Mouse (Mus musculus): ENCODE data around the gene Rnf39. TPM values are rescaled to one million over a fixed set of nuclear protein-coding genes. Genes with fewer than 3 reads are reported as not detected.
"Not testable (repeated sequence)": the region's sequence is repeated elsewhere in the genome, so short reads cannot be mapped to it uniquely, and the experiment has no call there.

Rnf39 gene
- polyA plus RNA-seq, 1 experiment, result 0.36 TPM

DNA sequence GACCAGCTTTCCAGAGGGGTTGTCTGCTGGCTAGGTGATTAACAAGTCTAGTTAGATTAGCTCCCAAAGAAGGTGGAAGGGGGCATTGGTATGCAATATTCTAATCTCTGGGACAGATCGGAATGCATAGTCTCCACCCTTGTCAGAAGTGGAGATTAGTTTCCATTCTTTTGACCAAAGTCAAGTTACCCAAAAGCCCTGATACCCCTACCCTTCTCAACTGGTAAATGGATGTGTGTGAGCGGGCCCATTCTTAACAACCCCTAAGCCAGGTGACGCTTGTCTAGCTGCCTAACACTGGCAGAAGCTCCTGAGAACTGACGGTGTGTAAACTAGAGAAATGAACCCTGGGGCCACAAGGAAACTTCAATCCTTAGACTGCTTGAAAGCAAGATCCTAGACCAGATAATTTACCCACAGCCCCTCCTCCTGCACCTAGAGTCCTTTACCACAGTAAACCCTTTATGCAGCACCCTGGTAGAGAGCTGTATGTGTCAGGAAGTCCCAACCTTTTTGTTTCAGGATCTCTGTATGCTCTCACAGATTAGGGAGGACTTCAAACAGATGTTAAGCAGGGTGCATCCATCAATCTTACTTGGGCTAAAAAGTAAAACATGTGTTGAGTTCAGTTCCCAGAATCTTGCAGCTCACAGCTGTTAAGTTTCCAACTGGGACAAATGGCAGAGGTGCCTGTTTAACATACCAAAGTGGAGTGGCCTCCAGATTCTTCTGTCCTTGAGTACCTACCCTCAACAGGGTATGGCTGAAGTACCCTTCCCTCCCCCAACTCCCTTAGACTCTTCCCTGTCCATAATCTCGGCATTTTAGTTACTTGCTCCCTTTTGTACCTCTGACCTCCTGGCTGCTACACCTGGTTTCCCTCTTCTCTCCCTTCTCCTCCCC, 39.8 kb downstream of the Rnf39 start:
- no peaks in the 10 kb centered on the region for H3K36me3 ChIP-seq (ENCODE audit: control insufficient read depth, insufficient read depth, low read length)
- no peak for TF ChIP-seq CTCF (conservative IDR thresholded peaks at IDR 0.05; ENCODE audit: insufficient read depth, insufficient read length, low read depth, low read length)
- no peak for TF ChIP-seq POLR2A (IDR thresholded peaks at IDR 0.05; ENCODE audit: low read depth, low read length)
- DNase-seq, result no peak
- H3K4me1 ChIP-seq (ENCODE audit: control insufficient read depth, insufficient read depth, low read length), result peaks cover 4% of the 10 kb centered on the region; the same call in 1 of the 2 replicates
- no peaks in the 10 kb centered on the region for H3K27me3 ChIP-seq (replicated peaks; ENCODE audit: control insufficient read depth, insufficient read depth, low read length)
- H3K4me3 ChIP-seq (ENCODE audit: insufficient read depth, low read depth, low read length), result no peak overlapping the region
- WGBS, result 62% methylated on average over 5 of the region's 5 CpGs
- no peak overlapping the region for H3K27ac ChIP-seq (ENCODE audit: insufficient read depth, low read depth, low read length)

DNA sequence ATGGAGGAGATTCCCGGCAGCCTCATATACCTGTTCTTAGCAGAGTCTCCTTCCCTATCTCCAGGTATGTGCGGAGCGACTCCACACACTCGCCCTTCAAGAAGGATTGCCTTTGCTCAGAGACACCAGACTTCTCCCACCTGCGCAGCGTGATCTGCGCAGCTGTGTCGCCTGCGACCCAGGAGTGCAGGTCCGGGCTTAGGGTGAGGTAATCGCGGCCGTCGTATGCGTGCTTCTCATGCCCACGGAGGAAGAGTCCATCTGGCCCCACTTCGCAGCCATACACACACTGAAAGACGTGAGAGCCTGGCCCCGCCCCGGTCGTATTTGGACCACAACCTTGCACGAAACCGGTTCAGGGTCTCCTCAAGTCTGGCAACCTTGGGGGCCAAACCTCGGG, 45.8 kb downstream of the Rnf39 start:
- Histone ChIP-seq H3K36me3 (ENCODE audit: control insufficient read depth, insufficient read depth, low read length) (no peaks in the 10 kb centered on the region), H3K27ac (ENCODE audit: insufficient read depth, low read depth, low read length) (no peak overlapping the region), H3K4me3 (ENCODE audit: insufficient read depth, low read depth, low read length) (no peak overlapping the region), H3K27me3 (replicated peaks; ENCODE audit: control insufficient read depth, insufficient read depth, low read length) (no peaks in the 10 kb centered on the region), H3K4me1 (ENCODE audit: control insufficient read depth, insufficient read depth, low read length) (no peaks in the 10 kb centered on the region)
- TF ChIP-seq POLR2A (IDR thresholded peaks at IDR 0.05; ENCODE audit: low read depth, low read length) (no peak), CTCF (conservative IDR thresholded peaks at IDR 0.05; ENCODE audit: insufficient read depth, insufficient read length, low read depth, low read length) (no peak)
- WGBS, result 12% methylated on average over 24 of the region's 24 CpGs
- no peak for DNase-seq

DNA sequence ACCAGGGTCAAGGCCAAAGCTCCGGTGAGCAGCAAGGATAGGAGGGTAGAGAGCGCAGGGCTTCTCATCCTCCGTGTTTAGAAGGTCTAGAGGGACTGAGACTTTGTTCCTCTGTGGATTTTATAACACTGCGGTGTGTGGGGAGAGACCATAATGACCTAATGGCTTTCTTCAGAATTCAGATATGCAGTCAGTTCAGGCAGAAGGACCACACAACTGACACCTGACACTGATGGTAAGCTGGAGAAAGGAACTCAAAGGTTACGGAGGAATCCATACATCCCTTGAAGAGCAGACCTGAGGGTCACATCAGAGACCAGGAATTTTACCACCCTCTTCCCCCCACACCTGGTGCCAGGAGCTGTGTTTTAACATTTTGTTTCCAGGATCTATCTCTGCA, 46.7 kb downstream of the Rnf39 start, which contains the start of gene H2-M5:
Gene H2-M5 (minus strand): TSS at position 101 of the 400 bp plus-strand sequence.
- H3K27me3 ChIP-seq (replicated peaks; ENCODE audit: control insufficient read depth, insufficient read depth, low read length), result no peaks in the 10 kb centered on the region
- 35% methylated on average over 5 of the region's 5 CpGs for WGBS
- no peak for TF ChIP-seq CTCF (conservative IDR thresholded peaks at IDR 0.05; ENCODE audit: insufficient read depth, insufficient read length, low read depth, low read length)
- TF ChIP-seq POLR2A (IDR thresholded peaks at IDR 0.05; ENCODE audit: low read depth, low read length), result no peak
- no peaks in the 10 kb centered on the region for H3K4me1 ChIP-seq (ENCODE audit: control insufficient read depth, insufficient read depth, low read length)
- no peak within 1 kb of the TSS for H3K27ac ChIP-seq (ENCODE audit: insufficient read depth, low read depth, low read length)
- no peaks in the 10 kb centered on the region for H3K36me3 ChIP-seq (ENCODE audit: control insufficient read depth, insufficient read depth, low read length)
- no peak for DNase-seq
- H3K4me3 ChIP-seq (ENCODE audit: insufficient read depth, low read depth, low read length), result no peak within 1 kb of the TSS

GRCm38 (mm10) chr17:36990630-36991029, 47.9 kb downstream of the Rnf39 start:
- WGBS, result 95% methylated on average over 6 of the region's 6 CpGs
- not testable (repeated sequence) for H3K4me1 ChIP-seq (ENCODE audit: control insufficient read depth, insufficient read depth, low read length); H3K36me3 ChIP-seq (ENCODE audit: control insufficient read depth, insufficient read depth, low read length); DNase-seq; H3K4me3 ChIP-seq (ENCODE audit: insufficient read depth, low read depth, low read length); H3K27ac ChIP-seq (ENCODE audit: insufficient read depth, low read depth, low read length); H3K27me3 ChIP-seq (replicated peaks; ENCODE audit: control insufficient read depth, insufficient read depth, low read length)

DNA sequence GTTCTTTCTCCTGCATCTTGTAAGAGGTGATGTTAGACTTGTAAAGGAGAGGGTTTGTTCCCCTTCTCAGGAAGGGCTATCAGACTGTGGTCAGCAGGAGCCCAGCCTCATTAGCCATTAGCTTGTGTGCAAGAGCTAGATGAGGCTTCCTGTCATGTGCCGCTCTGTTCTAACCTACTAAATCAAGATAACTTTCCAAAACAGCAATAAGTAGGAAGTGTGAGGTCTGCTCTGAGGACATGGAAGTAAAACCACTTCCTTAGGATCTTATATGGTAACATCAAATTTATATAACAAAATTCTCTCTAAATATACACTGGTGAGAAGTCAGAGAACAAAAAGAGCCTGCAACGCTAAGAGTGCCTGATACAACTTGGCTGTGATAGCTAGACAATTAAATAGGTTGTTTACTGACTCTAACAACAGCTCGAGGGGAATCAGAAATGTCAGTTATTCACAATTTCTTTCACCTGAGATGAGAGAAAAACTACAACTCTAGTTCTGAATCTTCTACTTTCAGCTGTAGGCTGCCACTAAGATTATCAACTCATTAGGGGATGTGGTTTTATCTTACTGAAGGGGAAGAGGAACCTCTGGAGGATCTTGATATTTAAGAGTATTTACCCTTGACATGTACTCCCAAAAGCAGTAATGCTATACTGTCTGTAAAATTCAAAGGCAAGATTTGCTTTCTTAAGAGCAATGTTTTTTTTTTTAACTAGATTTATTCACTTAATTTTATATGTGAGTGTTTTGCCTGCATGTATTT, 49.8 kb downstream of the Rnf39 start:
- no peaks in the 10 kb centered on the region for H3K36me3 ChIP-seq (ENCODE audit: control insufficient read depth, insufficient read depth, low read length)
- no peak overlapping the region for H3K4me3 ChIP-seq (ENCODE audit: insufficient read depth, low read depth, low read length)
- TF ChIP-seq POLR2A (IDR thresholded peaks at IDR 0.05; ENCODE audit: low read depth, low read length) (no peak), CTCF (conservative IDR thresholded peaks at IDR 0.05; ENCODE audit: insufficient read depth, insufficient read length, low read depth, low read length) (no peak)
- 55% methylated on average over 3 of the region's 3 CpGs for WGBS
- no peak overlapping the region for H3K27ac ChIP-seq (ENCODE audit: insufficient read depth, low read depth, low read length)
- no peaks in the 10 kb centered on the region; the same call in 1 of the 2 replicates for H3K4me1 ChIP-seq (ENCODE audit: control insufficient read depth, insufficient read depth, low read length)
- H3K27me3 ChIP-seq (replicated peaks; ENCODE audit: control insufficient read depth, insufficient read depth, low read length), result no peaks in the 10 kb centered on the region
- no peak for DNase-seq

DNA sequence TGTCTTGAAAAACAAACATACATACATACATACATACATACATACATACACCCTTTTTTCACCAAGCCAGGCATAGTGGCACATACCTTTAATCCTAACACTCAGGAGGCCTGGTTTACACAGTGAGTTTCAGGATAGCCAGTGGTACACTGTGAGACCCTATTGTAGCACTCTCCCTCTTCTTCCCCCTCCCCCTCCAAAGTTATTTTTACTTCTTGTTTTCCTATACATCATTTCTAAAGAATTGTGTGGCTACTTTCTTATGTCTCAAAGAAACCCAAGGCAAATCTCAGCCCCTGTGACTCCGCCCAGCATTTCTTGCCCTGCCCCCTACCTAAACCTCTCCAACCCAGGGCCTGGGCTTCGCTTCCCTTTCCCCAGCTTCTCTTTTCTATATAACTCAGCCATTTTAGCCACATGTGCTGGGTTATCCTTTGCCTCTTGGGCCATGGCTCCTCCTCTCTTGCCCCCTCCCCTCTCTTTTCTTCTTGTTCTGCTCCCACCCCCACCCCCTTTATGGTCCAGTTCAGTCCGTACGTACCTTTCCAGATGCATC, 51.1 kb downstream of the Rnf39 start:
- no peak for DNase-seq
- Histone ChIP-seq H3K27ac (ENCODE audit: insufficient read depth, low read depth, low read length) (no peak overlapping the region), H3K27me3 (replicated peaks; ENCODE audit: control insufficient read depth, insufficient read depth, low read length) (no peaks in the 10 kb centered on the region), H3K4me1 (ENCODE audit: control insufficient read depth, insufficient read depth, low read length) (no peaks in the 10 kb centered on the region; the same call in 1 of the 2 replicates), H3K36me3 (ENCODE audit: control insufficient read depth, insufficient read depth, low read length) (no peaks in the 10 kb centered on the region), H3K4me3 (ENCODE audit: insufficient read depth, low read depth, low read length) (no peak overlapping the region)
- WGBS, result 89% methylated on average over 4 of the region's 4 CpGs
- TF ChIP-seq CTCF (conservative IDR thresholded peaks at IDR 0.05; ENCODE audit: insufficient read depth, insufficient read length, low read depth, low read length), result no peak
- no peak for TF ChIP-seq POLR2A (IDR thresholded peaks at IDR 0.05; ENCODE audit: low read depth, low read length)

GRCm38 (mm10) chr17:36994528-36994927, 51.8 kb downstream of the Rnf39 start:
- no peaks in the 10 kb centered on the region for H3K36me3 ChIP-seq (ENCODE audit: control insufficient read depth, insufficient read depth, low read length)
- no peak overlapping the region for H3K4me3 ChIP-seq (ENCODE audit: insufficient read depth, low read depth, low read length)
- no peaks in the 10 kb centered on the region for H3K27me3 ChIP-seq (replicated peaks; ENCODE audit: control insufficient read depth, insufficient read depth, low read length)
- DNase-seq, result no peak
- H3K27ac ChIP-seq (ENCODE audit: insufficient read depth, low read depth, low read length), result no peak overlapping the region
- no peaks in the 10 kb centered on the region; the same call in 1 of the 2 replicates for H3K4me1 ChIP-seq (ENCODE audit: control insufficient read depth, insufficient read depth, low read length)
- TF ChIP-seq POLR2A (IDR thresholded peaks at IDR 0.05; ENCODE audit: low read depth, low read length) (no peak), CTCF (conservative IDR thresholded peaks at IDR 0.05; ENCODE audit: insufficient read depth, insufficient read length, low read depth, low read length) (no peak)
- 94% methylated on average over 2 of the region's 2 CpGs for WGBS

All from kidney, adult 2 months (tissue).